Mouse (Mus musculus) heart, adult 8-10 months (tissue): ENCODE measurements around the gene Olfr1. TPM values are rescaled to one million over a fixed set of nuclear protein-coding genes. Genes with fewer than 3 reads are reported as not detected.

Experiments used
- DNase-seq: peaks from one replicate; pipeline ENCODE4 v3.0.0; 2022; ENCODE audit warnings: low spot score
- total RNA-seq, 4 experiments: library from RNA; stranded (reverse); gene quantifications; 2 replicates each; pipeline ENCODE4 v1.2.4; 2022

Olfr1 gene
- not detected for total RNA-seq

DNA sequence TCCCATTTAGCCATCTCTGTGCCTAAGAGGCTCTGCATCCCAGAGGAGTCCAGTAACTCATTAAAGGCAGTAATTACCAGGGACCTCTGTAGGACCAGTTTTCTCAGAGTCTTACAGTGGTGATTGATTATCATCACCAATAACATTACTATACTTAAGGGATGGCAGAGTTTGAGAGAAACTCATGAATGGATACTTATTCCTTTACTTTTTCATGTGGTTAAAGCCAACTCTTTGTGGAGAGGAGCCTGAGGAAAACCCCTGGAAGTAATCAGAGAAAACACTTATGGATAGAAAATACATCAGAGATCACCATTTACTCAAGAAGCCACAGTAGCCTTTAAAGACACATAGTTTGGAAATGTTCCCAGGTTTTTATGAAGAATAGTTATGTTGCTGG lies at the start of gene Olfr1:
Gene Olfr1 (minus strand): TSS at position 101 of the 400 bp plus-strand sequence.
- no peak for DNase-seq

DNA sequence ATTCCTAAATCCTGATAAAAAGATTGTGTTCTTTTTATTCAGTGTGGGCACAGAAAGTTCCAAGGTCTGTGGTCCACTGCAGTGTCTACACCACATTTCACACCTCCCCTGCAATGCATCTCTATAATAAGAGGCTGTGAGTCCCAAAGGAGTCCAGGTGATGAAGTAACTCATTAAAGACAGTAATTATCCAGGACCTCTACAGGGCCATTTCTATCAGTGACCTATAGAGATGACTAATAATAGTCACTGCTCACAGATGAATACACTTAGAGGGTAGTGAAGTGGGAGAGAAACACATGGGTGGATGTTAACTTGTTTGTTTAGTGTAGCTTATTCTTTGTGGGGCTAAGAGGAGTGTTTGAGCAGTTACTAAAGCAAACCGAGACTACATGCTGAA lies 29.0 kb upstream of the Olfr1 start, which contains the start of gene Olfr378:
Gene Olfr378 (minus strand): TSS at position 101 of the 400 bp plus-strand sequence.
- DNase-seq = no peak

DNA sequence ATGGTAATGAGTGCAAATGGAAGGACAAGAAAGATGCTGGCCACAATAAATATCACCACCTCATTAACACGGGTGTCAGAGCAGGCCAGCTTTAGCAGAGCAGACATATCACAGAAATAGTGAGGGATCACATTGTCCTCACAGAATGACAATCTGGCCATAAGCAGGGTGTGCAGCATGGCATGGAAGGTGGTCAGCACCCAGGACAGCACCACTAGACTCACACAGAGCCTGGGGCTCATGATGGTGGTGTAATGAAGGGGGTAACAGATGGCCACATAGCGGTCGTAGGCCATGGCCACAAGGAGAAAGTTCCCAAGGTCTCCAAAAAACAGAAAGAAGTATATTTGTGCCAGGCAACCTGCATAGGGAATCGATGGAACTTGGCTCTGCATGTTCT lies 4.0 kb downstream of the Olfr1 start:
- no peak for DNase-seq

DNA sequence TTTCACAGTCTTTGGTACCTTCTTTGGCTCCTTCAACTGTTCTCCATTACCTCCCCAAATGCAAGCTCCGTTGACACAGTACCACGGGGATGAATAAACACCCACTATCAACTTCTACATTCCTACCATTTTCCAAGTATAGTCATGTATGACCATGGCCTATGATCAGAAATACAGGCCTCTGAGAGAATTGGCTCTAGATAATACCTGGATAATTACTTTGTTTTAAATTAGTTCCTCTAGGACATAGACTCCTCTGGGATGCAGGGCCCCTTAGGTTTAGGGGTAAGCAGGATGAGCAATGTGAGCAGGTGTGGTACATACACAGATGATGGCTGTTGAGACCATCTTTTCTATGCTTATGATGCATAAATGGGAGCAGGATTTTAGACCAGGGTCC lies 28.5 kb downstream of the Olfr1 start, which contains the start of gene Olfr376:
Gene Olfr376 (plus strand): TSS at position 301 of the 400 bp plus-strand sequence.
- no peak for DNase-seq

DNA sequence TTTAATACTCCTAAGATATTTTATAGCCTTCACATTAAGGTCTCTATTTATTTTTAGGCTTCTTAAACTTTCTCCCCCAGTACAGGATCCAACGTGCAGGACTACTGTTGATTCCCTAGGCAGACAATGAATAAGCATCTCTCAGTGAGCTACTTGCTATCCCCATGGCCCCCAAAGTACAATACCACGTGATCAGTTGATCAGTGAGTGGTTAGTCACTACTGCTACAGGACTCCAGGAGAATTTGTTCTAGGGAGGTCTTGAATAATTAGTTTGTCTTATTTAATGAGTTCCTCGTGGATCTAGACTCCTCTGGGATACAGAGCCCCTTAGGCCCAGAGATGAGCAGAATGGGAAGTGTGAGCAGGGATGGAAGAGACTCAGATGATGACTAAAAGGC lies 48.9 kb downstream of the Olfr1 start, which contains the start of gene Olfr20:
Gene Olfr20 (plus strand): TSS at position 301 of the 400 bp plus-strand sequence.
- DNase-seq = no peak

Other genes with a start within 250 kb of the Olfr1 start
- gene P2rx5, start 239.2 kb downstream of the Olfr1 start, total RNA-seq = 10 to 100 TPM; 14.2 to 19.7 (median 16.6) TPM
- gene Emc6, start 222.6 kb downstream of the Olfr1 start, total RNA-seq = 10 to 100 TPM; 80.9 to 93.8 (median 89.9) TPM
- 10 to 100 TPM; 36.7 to 52.6 (median 46.8) TPM for gene Tax1bp3, start 222.5 kb downstream of the Olfr1 start, total RNA-seq
- 1 to 10 TPM; 7.5 to 10.0 (median 9.6) TPM for gene Ctns, start 200.6 kb downstream of the Olfr1 start, total RNA-seq
- 1 to 10 TPM in 3 of 4 experiments, under 1 TPM in 1; 0.68 to 1.7 (median 1.4) TPM for gene Shpk, start 200.2 kb downstream of the Olfr1 start, total RNA-seq
- under 1 TPM in 1 of 4 experiments, not detected in 3; 0.09 TPM for gene Trpv1, start 165.3 kb downstream of the Olfr1 start, total RNA-seq
- under 1 TPM in 2 of 4 experiments, not detected in 2; 0.06 TPM for gene Trpv3, start 132.2 kb downstream of the Olfr1 start, total RNA-seq
- gene Aspa, start 70.0 kb downstream of the Olfr1 start, total RNA-seq = 1 to 10 TPM; 2.5 to 3.4 (median 2.8) TPM
- not detected for gene Gm49340, start 69.9 kb downstream of the Olfr1 start, total RNA-seq
- not detected for gene Spata22, start 69.9 kb downstream of the Olfr1 start, total RNA-seq
- gene Olfr20, start 48.8 kb downstream of the Olfr1 start, total RNA-seq = not detected
- not detected for gene Olfr376, start 28.4 kb downstream of the Olfr1 start, total RNA-seq
- not detected for gene Olfr378, start 28.9 kb upstream of the Olfr1 start, total RNA-seq
- gene Olfr380, start 57.9 kb upstream of the Olfr1 start, total RNA-seq = not detected
- not detected for gene Olfr381, start 92.0 kb upstream of the Olfr1 start, total RNA-seq
- gene Olfr382, start 117.6 kb upstream of the Olfr1 start, total RNA-seq = not detected
- gene Olfr385, start 193.4 kb upstream of the Olfr1 start, total RNA-seq = not detected
- gene Olfr384, start 199.0 kb upstream of the Olfr1 start, total RNA-seq = not detected